Mouse (Mus musculus) Muller cell, postnatal 12 days (primary cell): Measurements from ENCODE around the gene Guf1.

ENCODE experiments used
- DNase-seq: peaks from one replicate; pipeline ENCODE4 v3.0.0-alpha.2; 2015; ENCODE audit errors: inconsistent ontology term

Guf1 gene

DNA sequence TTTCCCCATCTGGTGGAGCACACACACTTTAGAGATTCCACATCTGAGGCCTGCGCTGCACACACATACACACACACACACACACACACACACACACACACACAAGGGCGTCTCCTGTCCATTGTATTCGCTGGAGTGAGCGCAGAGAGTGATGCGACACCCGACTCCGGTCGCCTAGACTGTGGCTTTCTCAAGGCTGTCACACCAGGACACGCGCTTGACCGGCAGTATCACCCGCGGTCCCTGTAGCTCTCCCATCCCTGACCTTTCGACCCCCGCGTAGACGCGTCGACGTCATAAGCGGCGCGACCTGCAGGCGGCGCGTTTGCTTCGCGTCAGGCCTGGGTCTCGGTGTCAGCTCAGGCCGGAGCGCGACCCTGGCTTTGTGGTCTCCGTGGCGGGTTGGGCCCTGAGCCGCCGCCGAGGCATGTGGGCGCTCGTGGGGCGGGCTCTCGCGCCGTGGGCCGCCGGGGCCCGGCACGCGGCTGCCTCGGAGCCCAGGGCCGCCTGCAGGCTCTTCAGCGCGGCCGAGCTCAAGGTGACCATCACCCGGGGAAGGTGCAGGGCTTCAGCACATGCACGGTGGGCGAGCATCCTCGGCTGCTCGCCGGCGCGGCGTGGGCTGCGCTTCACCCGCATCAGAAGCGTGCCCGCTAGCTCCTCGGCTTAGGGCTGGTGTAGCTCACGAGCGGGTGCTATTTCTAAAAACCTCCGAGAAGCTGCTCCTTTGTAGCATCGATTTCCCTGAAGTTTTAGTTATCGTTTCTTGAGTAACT is at the start of gene Guf1:
Gene Guf1, plus strand, starts transcription at position 296 of the 776 bp plus-strand sequence.
- DNase-seq = peak; percentile 95

DNA sequence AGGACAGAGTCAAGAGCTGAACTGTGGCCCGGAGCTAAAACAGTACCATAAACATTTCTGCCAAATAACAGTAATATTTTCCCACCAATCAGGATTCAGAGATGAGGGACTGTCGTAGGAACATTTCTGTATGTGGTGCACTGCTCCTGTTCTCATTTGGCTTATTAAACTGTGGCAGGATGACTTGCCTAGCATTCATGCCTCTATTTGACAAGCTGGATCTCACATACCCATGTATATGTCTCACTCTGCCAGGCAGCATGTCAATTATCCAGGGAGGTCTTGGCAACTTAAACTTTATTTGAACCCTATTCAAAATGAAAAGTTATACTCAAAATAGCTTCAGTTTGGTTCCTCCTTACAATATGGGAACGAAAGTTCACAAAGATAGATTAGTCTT is 49.7 kb upstream of the Guf1 start:
- DNase-seq = no peak

GRCm38 (mm10) chr5:69511631-69512030 is 45.1 kb upstream of the Guf1 start:
- DNase-seq = peak; percentile 35

DNA sequence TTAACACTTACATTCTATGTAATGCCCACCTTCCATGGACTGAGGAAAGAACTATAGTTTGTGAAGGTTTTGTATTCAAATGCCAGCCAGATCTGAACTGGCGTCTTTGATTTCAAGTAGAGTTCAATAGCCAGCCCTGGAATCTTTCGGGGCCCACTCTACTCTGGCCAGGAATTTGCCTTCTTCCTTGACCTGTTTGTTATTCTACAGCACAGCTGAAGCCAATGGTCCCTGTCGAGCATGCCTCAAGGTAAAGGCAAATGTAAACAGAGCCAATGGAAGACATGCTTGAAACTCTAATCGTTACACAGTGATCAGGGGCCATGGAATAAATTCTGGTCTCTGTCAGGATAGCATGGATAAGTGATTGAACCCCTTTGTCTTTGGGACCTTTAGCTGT is 44.5 kb upstream of the Guf1 start:
- no peak for DNase-seq

GRCm38 (mm10) chr5:69520661-69521278 is 36.0 kb upstream of the Guf1 start:
- peak; percentile 54 for DNase-seq

GRCm38 (mm10) chr5:69522064-69522463 is 34.7 kb upstream of the Guf1 start:
- DNase-seq = peak; percentile 4

DNA sequence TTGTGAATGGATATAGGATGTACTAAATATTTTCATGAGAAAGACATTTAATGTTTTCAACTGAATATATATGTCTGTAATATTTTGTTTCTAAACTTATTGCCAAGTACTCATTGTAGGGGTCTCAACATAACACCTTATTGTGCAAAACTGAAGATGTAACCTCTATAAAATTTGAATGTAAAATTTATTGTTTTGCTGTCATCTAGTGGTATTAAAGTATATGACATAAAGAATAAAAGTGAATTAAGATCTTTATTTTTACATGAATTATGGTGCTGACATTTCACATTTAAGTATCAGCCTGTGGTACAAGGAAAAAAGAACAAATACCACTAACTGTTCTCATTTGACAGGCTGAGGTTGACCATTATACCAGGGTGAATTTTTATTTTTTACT is 32.8 kb upstream of the Guf1 start:
- peak; percentile 3 for DNase-seq

DNA sequence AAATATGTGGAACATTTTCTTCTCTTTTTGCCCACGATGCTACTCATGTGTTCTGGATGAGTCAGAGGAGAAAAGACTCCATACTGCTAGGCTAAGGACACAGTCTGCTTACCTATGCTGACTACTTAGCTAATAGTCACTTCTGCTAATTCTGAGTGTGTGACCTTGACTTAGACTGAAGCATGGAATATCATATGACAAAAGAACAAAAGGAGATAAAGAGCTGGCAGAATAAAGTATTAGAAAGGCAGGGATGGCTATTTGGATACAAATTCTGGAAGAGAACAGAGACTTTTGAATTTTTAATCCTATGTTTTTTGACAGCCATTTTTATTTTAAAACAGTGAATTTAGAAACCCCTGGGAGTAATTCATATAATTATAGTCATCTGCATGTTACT is 15.0 kb upstream of the Guf1 start:
- DNase-seq = no peak

DNA sequence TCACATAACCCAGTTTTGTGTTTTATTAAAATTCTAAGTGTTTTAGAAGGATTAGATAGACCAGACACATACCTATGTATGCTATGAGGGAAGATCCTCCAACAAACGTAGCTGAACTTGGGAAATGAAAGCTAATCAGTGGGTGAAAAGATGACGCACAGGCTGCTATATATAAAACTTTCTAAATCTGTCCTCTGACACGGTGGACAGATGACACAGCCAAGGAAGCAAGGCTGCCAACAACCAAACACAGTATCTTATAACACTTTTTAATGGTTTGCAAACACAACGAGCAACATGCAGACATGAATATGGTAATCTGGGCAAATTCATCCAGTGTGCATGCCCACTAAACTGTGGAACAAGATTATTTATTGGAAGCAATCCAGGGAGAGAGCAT is 14.2 kb upstream of the Guf1 start, which contains the start of gene Yipf7:
Gene Yipf7, minus strand, starts transcription at position 160 of the 400 bp plus-strand sequence.
- DNase-seq = no peak

- DNase-seq = peak; percentile 35
These were observed 747 bp downstream of the Guf1 start for GRCm38 (mm10) chr5:69557404-69557935.

GRCm38 (mm10) chr5:69591640-69592461 is 35.1 kb downstream of the Guf1 start, which contains the start of gene Gnpda2:
Gnpda2 (minus strand) TSS chr5:69592340.
- DNase-seq = peak; percentile 90

DNA sequence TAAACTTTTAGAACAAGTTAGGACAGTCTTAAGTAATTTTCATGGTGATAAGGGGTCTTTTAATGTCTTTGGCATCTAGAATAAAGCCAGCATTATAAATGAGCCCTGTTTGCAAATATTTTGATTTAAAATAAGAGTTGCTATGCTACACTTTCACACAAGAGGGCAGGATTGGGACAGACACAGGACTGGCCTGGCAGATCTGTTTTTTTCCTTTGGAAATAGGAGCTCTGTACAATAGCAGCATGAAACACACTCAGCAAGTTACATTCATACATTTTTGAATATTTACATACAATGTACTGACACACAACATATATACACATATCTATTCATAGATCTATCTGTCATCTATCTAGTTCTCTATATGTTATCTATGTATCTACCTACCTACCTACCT is 44.3 kb downstream of the Guf1 start:
- no peak for DNase-seq

GRCm38 (mm10) chr5:69613209-69613796 is 56.6 kb downstream of the Guf1 start:
- DNase-seq = peak; percentile 3

GRCm38 (mm10) chr5:69620899-69621298 is 64.2 kb downstream of the Guf1 start:
- DNase-seq = no peak
